ENCODE assay signal across 9 mouse cellular contexts in genomic region chr5:140091601-140092000, GRCm38 (mm10).
DNase-seq lines count a peak whose midpoint lies in the region; TF ChIP-seq lines count a peak whose summit lies in the region.
"Had no signal": no experiment of that assay in that cellular context is flagged by ENCODE, and none has a peak within 500 bp of the region (broad histone marks: within the 10 kb centered on the region; RNA-seq: fewer than 3 reads in every experiment).

No protein-coding gene starts in this region.

- H3K4me3 ChIP-seq in limb, embryonic 10.5 days, result no peak overlapping the region
- H3K4me3 ChIP-seq in kidney, adult 2 months (ENCODE audit: insufficient read depth, low read depth, low read length), result no peak overlapping the region
- H3K4me3 ChIP-seq: liver, embryonic 15.5 days had no signal

- WGBS in limb, embryonic 10.5 days, result 91% methylated on average over 11 of the region's 11 CpGs
- WGBS in kidney, adult 2 months, result 83% methylated on average over 11 of the region's 11 CpGs

- H3K27me3 ChIP-seq in limb, embryonic 10.5 days (ENCODE audit: low read depth, poor library complexity, severe bottlenecking), result no peaks in the 10 kb centered on the region
- no peaks in the 10 kb centered on the region for H3K27me3 ChIP-seq in kidney, adult 2 months (replicated peaks; ENCODE audit: control insufficient read depth, insufficient read depth, low read length)
- H3K27me3 ChIP-seq: liver, embryonic 15.5 days had no signal

- intact Hi-C loops in heart, postnatal 14 days (cut with DNase I), result no loop called here
- intact Hi-C loops in gastrocnemius, postnatal 36 days (cut with DNase I), result no loop called here

- peaks cover 43% of the 10 kb centered on the region for H3K36me3 ChIP-seq in limb, embryonic 10.5 days
- H3K36me3 ChIP-seq in kidney, adult 2 months (ENCODE audit: control insufficient read depth, insufficient read depth, low read length), result no peaks in the 10 kb centered on the region

- H3K9me3 ChIP-seq in limb, embryonic 10.5 days (replicated peaks), result no peaks in the 10 kb centered on the region
- H3K9me3 ChIP-seq: liver, embryonic 15.5 days had no signal

- peak; percentile 22 for DNase-seq in retina, postnatal 1 day
- no peak for DNase-seq in retina, embryonic 14.5 days (ENCODE audit: low spot score)
- peak; percentile 35 to 39 for DNase-seq in heart, postnatal 14 days
- DNase-seq in limb, embryonic 10.5 days (ENCODE audit: low spot score), result no peak
- DNase-seq in right cerebral cortex, postnatal 25 days, result peak; percentile 77
- no peak for DNase-seq in kidney, adult 2 months
- no peak for DNase-seq in gastrocnemius, postnatal 36 days
- DNase-seq in kidney, postnatal 25 days, result no peak

- no peak for TF ChIP-seq CTCF in kidney, adult 2 months (conservative IDR thresholded peaks at IDR 0.05; ENCODE audit: insufficient read depth, insufficient read length, low read depth, low read length)

- H3K4me1 ChIP-seq in limb, embryonic 10.5 days, result peaks cover 19% of the 10 kb centered on the region
- H3K4me1 ChIP-seq in kidney, adult 2 months (ENCODE audit: control insufficient read depth, insufficient read depth, low read length), result no peaks in the 10 kb centered on the region
- H3K4me1 ChIP-seq: liver, embryonic 15.5 days had no signal

- 0 out of 2 replicates have a peak overlapping the region, but pooled peaks have one; percentile 11 for H3K27ac ChIP-seq in limb, embryonic 10.5 days
- no peak overlapping the region for H3K27ac ChIP-seq in kidney, adult 2 months (ENCODE audit: insufficient read depth, low read depth, low read length)
- H3K27ac ChIP-seq: liver, embryonic 15.5 days had no signal

- TF ChIP-seq POLR2A in kidney, adult 2 months (IDR thresholded peaks at IDR 0.05; ENCODE audit: low read depth, low read length), result no peak

Comparison
In these comparisons a context has a peak if more than half of its experiments do, and no peak if none do; other contexts are left out.
1. DNase-seq: peak in retina, postnatal 1 day (single experiment), heart, postnatal 14 days (2 of 2) and right cerebral cortex, postnatal 25 days (single experiment); none in retina, embryonic 14.5 days (single experiment), limb, embryonic 10.5 days (single experiment), kidney, adult 2 months (single experiment), gastrocnemius, postnatal 36 days (0 of 2) and kidney, postnatal 25 days (0 of 2).